ENCODE assay signal across 10 mouse cellular contexts in genomic region chr5:81028875-81029274, GRCm38 (mm10). TPM values are rescaled to one million over a fixed set of nuclear protein-coding genes. Genes with fewer than 3 reads are reported as not detected.
DNase-seq lines count a peak whose midpoint lies in the region; ATAC-seq and TF ChIP-seq lines count a peak whose summit lies in the region.
"Had no signal": no experiment of that assay in that cellular context is flagged by ENCODE, and none has a peak within 500 bp of the region (broad histone marks: within the 10 kb centered on the region; RNA-seq: fewer than 3 reads in every experiment).

No protein-coding gene starts in this region.

- 34% methylated on average over 2 of the region's 2 CpGs for WGBS in lung, postnatal 0 days
- WGBS in hindbrain, postnatal 0 days = 3% methylated on average over 2 of the region's 2 CpGs

- H3K4me3 ChIP-seq in lung, postnatal 0 days (ENCODE audit: low read depth, low read length) = no peak overlapping the region
- H3K4me3 ChIP-seq in hindbrain, postnatal 0 days (ENCODE audit: low read length) = no peak overlapping the region

- peak; percentile 24 for DNase-seq in cerebellum, adult 9-10 months
- no peak for DNase-seq in cerebellum, adult 11-12 months
- DNase-seq in lung, postnatal 0 days (ENCODE audit: low spot score) = peak; percentile 8
- no peak for DNase-seq in lung, postnatal 14 days
- peak; percentile 76 for DNase-seq in hindbrain, postnatal 0 days (ENCODE audit: low spot score)
- DNase-seq in retina, embryonic 14.5 days (ENCODE audit: low spot score) = peak; percentile 49
- DNase-seq in adrenal gland, postnatal 10 days = no peak
- DNase-seq in right cerebral cortex, postnatal 4 days = no peak
- DNase-seq: adrenal gland, postnatal 36 days; kidney, adult 18-20 months had no signal

- no peak overlapping the region for H3K4me2 ChIP-seq in lung, postnatal 0 days (replicated peaks; ENCODE audit: low read depth, low read length)
- 0 out of 2 replicates have a peak overlapping the region, but pooled peaks have one; percentile 14 for H3K4me2 ChIP-seq in hindbrain, postnatal 0 days (ENCODE audit: low read depth, low read length)

- no peaks in the 10 kb centered on the region for H3K27me3 ChIP-seq in lung, postnatal 0 days (replicated peaks; ENCODE audit: insufficient read depth, low read length)
- H3K27me3 ChIP-seq in hindbrain, postnatal 0 days (ENCODE audit: insufficient read depth, low read length) = no peaks in the 10 kb centered on the region

- peaks cover 4% of the 10 kb centered on the region; the same call in 1 of the 2 replicates for H3K4me1 ChIP-seq in lung, postnatal 0 days (ENCODE audit: insufficient read depth, low read depth, low read length)
- H3K4me1 ChIP-seq in hindbrain, postnatal 0 days (ENCODE audit: insufficient read depth, low read length) = peaks cover 9% of the 10 kb centered on the region; the same call in 1 of the 2 replicates

- H3K9me3 ChIP-seq in lung, postnatal 0 days (ENCODE audit: low read length) = no peaks in the 10 kb centered on the region
- no peaks in the 10 kb centered on the region for H3K9me3 ChIP-seq in hindbrain, postnatal 0 days (ENCODE audit: low read length)

- H3K9ac ChIP-seq in lung, postnatal 0 days (replicated peaks; ENCODE audit: low read depth) = no peak overlapping the region
- H3K9ac ChIP-seq in hindbrain, postnatal 0 days (replicated peaks; ENCODE audit: low read length) = no peak overlapping the region

- H3K27ac ChIP-seq in lung, postnatal 0 days (ENCODE audit: low read length) = no peak overlapping the region
- peak overlapping the region; percentile 54; the same call in 1 of the 2 replicates for H3K27ac ChIP-seq in hindbrain, postnatal 0 days

- TF ChIP-seq EP300 in lung, postnatal 0 days (IDR thresholded peaks at IDR 0.05) = no peak

- TF ChIP-seq CTCF in lung, postnatal 0 days (IDR thresholded peaks at IDR 0.05) = no peak
- TF ChIP-seq CTCF in hindbrain, postnatal 0 days (IDR thresholded peaks at IDR 0.05; ENCODE audit: low read depth) = no peak

- no peaks in the 10 kb centered on the region for H3K36me3 ChIP-seq in lung, postnatal 0 days (ENCODE audit: insufficient read depth, low read length)
- no peaks in the 10 kb centered on the region for H3K36me3 ChIP-seq in hindbrain, postnatal 0 days (ENCODE audit: insufficient read depth, low read length)

- ATAC-seq in lung, postnatal 0 days = no peak
- ATAC-seq in hindbrain, postnatal 0 days = peak; percentile 95

RNA-seq across cellular contexts. Expression of gene Adgrl3, which starts 8.9 kb away (rescaled TPM):
- polyA plus RNA-seq in lung, postnatal 0 days (2015; fragmentation: Nextera tagmentation; extraction: Ambion mirVana) = 13.5 and 17.2 TPM in 2 replicates
- total RNA-seq in hindbrain, postnatal 0 days (2014; rRNA removed) = 186 and 196 TPM in 2 replicates
- polyA plus RNA-seq in hindbrain, postnatal 0 days (2015; fragmentation: Nextera tagmentation; extraction: Ambion mirVana) = 50.1 and 52.7 TPM in 2 replicates
- total RNA-seq in adrenal gland, postnatal 10 days (2021) = 10 to 100 TPM in 1 of 2 experiments, 1 to 10 TPM in 1; 8.8 to 17.0 TPM

Comparison
In these comparisons a context has a peak if more than half of its experiments do, and no peak if none do; other contexts are left out.
1. DNase-seq: peak in cerebellum, adult 9-10 months (single experiment), lung, postnatal 0 days (single experiment), hindbrain, postnatal 0 days (single experiment) and retina, embryonic 14.5 days (single experiment); none in cerebellum, adult 11-12 months (single experiment), lung, postnatal 14 days (single experiment), adrenal gland, postnatal 10 days (single experiment) and right cerebral cortex, postnatal 4 days (single experiment).
2. RNA of gene Adgrl3, which starts 8.9 kb away (total RNA-seq): 186 to 196 TPM in hindbrain, postnatal 0 days; 8.8 to 17.0 TPM in adrenal gland, postnatal 10 days; every median in the first group is over 10 times any median in the second.